Mouse (Mus musculus): ENCODE data around the gene Ppp1r32. TPM values are rescaled to one million over a fixed set of nuclear protein-coding genes. Genes with fewer than 3 reads are reported as not detected.

Gene Ppp1r32
- total and polyA plus RNA-seq, 2 experiments = 0.09 TPM; not detected in 1

- no peak overlapping the region for H3K9ac ChIP-seq (ENCODE audit: low read depth, low read length)
- DNase-seq (ENCODE audit: extremely low read depth, low read depth, low spot score) = no peak
- no peaks in the 10 kb centered on the region for H3K79me2 ChIP-seq (ENCODE audit: control insufficient read depth, insufficient read depth, low read length)
- H3K27ac ChIP-seq (replicated peaks; ENCODE audit: insufficient read depth, low read depth, low read length) = no peak overlapping the region
- WGBS = 92% methylated on average over 7 of the region's 7 CpGs
- H3K4me3 ChIP-seq (ENCODE audit: insufficient read depth, low read depth, low read length) = no peak overlapping the region
- H3K36me3 ChIP-seq (ENCODE audit: control insufficient read depth, insufficient read depth, low read length) = no peaks in the 10 kb centered on the region
- no peak for TF ChIP-seq CTCF (IDR thresholded peaks at IDR 0.05; ENCODE audit: low read depth, low read length)
- no peak for TF ChIP-seq POLR2A (IDR thresholded peaks at IDR 0.05; ENCODE audit: extremely low read depth, insufficient read depth, low read length)
- H3K27me3 ChIP-seq (ENCODE audit: control insufficient read depth, insufficient read depth, low read length) = no peaks in the 10 kb centered on the region
- H3K4me1 ChIP-seq (ENCODE audit: control insufficient read depth, insufficient read depth, low read length) = no peaks in the 10 kb centered on the region
These were observed 34.5 kb downstream of the Ppp1r32 start for GRCm38 (mm10) chr19:10448275-10448674.

- no peak overlapping the region for H3K27ac ChIP-seq (replicated peaks; ENCODE audit: insufficient read depth, low read depth, low read length)
These were observed 37.9 kb downstream of the Ppp1r32 start for GRCm38 (mm10) chr19:10444685-10445369.

DNA sequence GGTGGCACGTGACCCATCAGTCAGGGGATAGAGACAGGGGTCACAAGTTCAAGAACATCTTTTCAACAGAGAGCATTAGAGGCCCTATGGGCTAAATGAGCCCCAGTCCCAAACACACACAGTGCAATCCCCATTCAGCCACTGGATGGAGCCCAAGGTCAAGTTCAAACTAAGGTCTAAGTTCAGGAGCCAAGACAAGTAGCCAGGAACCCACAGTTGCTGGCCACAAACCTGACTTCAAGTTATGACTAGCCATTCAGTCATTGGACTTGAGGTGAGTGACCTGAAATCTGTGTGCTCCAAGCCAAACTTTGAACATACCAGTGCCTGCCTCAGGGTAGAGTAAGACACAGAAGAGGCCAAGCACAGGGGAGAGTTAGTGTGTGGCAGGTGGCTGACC is 45.2 kb downstream of the Ppp1r32 start:
- H3K27me3 ChIP-seq (ENCODE audit: control insufficient read depth, insufficient read depth, low read length) = no peaks in the 10 kb centered on the region
- no peaks in the 10 kb centered on the region for H3K4me1 ChIP-seq (ENCODE audit: control insufficient read depth, insufficient read depth, low read length)
- WGBS = 34% methylated on average over 1 of the region's 1 CpGs
- DNase-seq (ENCODE audit: extremely low read depth, low read depth, low spot score) = peak; percentile 74
- H3K27ac ChIP-seq (replicated peaks; ENCODE audit: insufficient read depth, low read depth, low read length) = no peak overlapping the region
- H3K79me2 ChIP-seq (ENCODE audit: control insufficient read depth, insufficient read depth, low read length) = no peaks in the 10 kb centered on the region
- no peak overlapping the region for H3K9ac ChIP-seq (ENCODE audit: low read depth, low read length)
- H3K36me3 ChIP-seq (ENCODE audit: control insufficient read depth, insufficient read depth, low read length) = no peaks in the 10 kb centered on the region
- no peak for TF ChIP-seq CTCF (IDR thresholded peaks at IDR 0.05; ENCODE audit: low read depth, low read length)
- no peak overlapping the region for H3K4me3 ChIP-seq (ENCODE audit: insufficient read depth, low read depth, low read length)

More at GRCm38 (mm10) chr19:10444685-10445369, 37.9 kb downstream of the Ppp1r32 start:
- no peak for TF ChIP-seq CTCF (IDR thresholded peaks at IDR 0.05; ENCODE audit: low read depth, low read length)
- TF ChIP-seq POLR2A (IDR thresholded peaks at IDR 0.05; ENCODE audit: extremely low read depth, insufficient read depth, low read length) = no peak
- no peaks in the 10 kb centered on the region for H3K36me3 ChIP-seq (ENCODE audit: control insufficient read depth, insufficient read depth, low read length)
- H3K27me3 ChIP-seq (ENCODE audit: control insufficient read depth, insufficient read depth, low read length) = no peaks in the 10 kb centered on the region
- 94% methylated on average over 15 of the region's 15 CpGs for WGBS
- no peak overlapping the region for H3K9ac ChIP-seq (ENCODE audit: low read depth, low read length)
- DNase-seq (ENCODE audit: extremely low read depth, low read depth, low spot score) = no peak
- no peaks in the 10 kb centered on the region for H3K79me2 ChIP-seq (ENCODE audit: control insufficient read depth, insufficient read depth, low read length)
- H3K4me1 ChIP-seq (ENCODE audit: control insufficient read depth, insufficient read depth, low read length) = no peaks in the 10 kb centered on the region
- no peak overlapping the region for H3K4me3 ChIP-seq (ENCODE audit: insufficient read depth, low read depth, low read length)

GRCm38 (mm10) chr19:10436726-10437125 is 46.0 kb downstream of the Ppp1r32 start:
- Histone ChIP-seq H3K4me3 (ENCODE audit: insufficient read depth, low read depth, low read length) (no peak overlapping the region), H3K4me1 (ENCODE audit: control insufficient read depth, insufficient read depth, low read length) (no peaks in the 10 kb centered on the region), H3K36me3 (ENCODE audit: control insufficient read depth, insufficient read depth, low read length) (no peaks in the 10 kb centered on the region), H3K79me2 (ENCODE audit: control insufficient read depth, insufficient read depth, low read length) (no peaks in the 10 kb centered on the region), H3K27ac (replicated peaks; ENCODE audit: insufficient read depth, low read depth, low read length) (no peak overlapping the region), H3K9ac (ENCODE audit: low read depth, low read length) (no peak overlapping the region), H3K27me3 (ENCODE audit: control insufficient read depth, insufficient read depth, low read length) (no peaks in the 10 kb centered on the region)
- no peak for DNase-seq (ENCODE audit: extremely low read depth, low read depth, low spot score)
- TF ChIP-seq CTCF (IDR thresholded peaks at IDR 0.05; ENCODE audit: low read depth, low read length) = no peak
- no peak for TF ChIP-seq POLR2A (IDR thresholded peaks at IDR 0.05; ENCODE audit: extremely low read depth, insufficient read depth, low read length)
- 33% methylated on average over 1 of the region's 1 CpGs for WGBS

DNA sequence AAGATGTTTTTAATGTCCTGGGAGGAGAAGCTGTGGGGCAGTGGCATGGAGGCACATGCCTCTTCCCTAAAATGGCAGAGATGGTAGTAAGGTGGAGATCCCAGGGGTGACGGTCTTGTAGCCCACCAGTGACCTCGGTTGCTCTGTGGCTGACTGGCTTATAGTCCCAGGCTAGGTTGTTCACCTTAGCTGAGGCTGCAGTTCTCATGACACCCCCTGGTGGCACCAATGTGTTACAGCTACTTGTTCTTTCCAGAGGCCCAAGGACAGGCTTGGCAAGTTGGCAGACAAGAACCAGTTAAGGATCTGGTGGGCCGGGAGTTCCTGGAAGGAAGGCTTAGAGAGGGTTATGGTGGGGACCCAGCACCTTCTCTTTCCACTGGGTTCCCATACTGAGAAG is 46.8 kb downstream of the Ppp1r32 start:
- peak; percentile 61 for DNase-seq (ENCODE audit: extremely low read depth, low read depth, low spot score)
- Histone ChIP-seq H3K79me2 (ENCODE audit: control insufficient read depth, insufficient read depth, low read length) (no peaks in the 10 kb centered on the region), H3K4me1 (ENCODE audit: control insufficient read depth, insufficient read depth, low read length) (no peaks in the 10 kb centered on the region), H3K9ac (ENCODE audit: low read depth, low read length) (no peak overlapping the region), H3K27me3 (ENCODE audit: control insufficient read depth, insufficient read depth, low read length) (no peaks in the 10 kb centered on the region), H3K27ac (replicated peaks; ENCODE audit: insufficient read depth, low read depth, low read length) (no peak overlapping the region), H3K4me3 (ENCODE audit: insufficient read depth, low read depth, low read length) (no peak overlapping the region), H3K36me3 (ENCODE audit: control insufficient read depth, insufficient read depth, low read length) (no peaks in the 10 kb centered on the region)
- 29% methylated on average over 3 of the region's 3 CpGs for WGBS
- TF ChIP-seq CTCF (IDR thresholded peaks at IDR 0.05; ENCODE audit: low read depth, low read length) = peak; percentile 76
- TF ChIP-seq POLR2A (IDR thresholded peaks at IDR 0.05; ENCODE audit: extremely low read depth, insufficient read depth, low read length) = no peak

DNA sequence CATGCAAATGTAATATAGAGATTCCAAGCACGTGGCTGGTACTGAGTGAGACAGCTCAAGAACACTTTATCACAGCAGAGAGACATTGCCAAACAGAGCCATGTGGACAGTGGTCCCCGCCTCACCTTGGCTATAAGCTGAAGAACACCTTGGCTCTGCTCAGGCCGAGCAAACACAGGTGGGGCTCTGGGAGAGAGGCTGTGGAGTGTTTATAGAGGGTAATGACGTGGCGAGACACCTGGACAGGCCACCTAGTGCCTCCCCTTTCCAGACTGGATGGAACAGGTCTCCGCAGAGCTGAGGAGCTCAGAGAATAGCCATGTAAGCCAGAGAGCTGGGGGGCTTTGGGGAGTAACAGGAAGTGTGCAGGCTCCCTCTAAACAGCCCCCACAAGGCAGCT is 47.8 kb downstream of the Ppp1r32 start:
- DNase-seq (ENCODE audit: extremely low read depth, low read depth, low spot score) = no peak
- TF ChIP-seq CTCF (IDR thresholded peaks at IDR 0.05; ENCODE audit: low read depth, low read length) (no peak), POLR2A (IDR thresholded peaks at IDR 0.05; ENCODE audit: extremely low read depth, insufficient read depth, low read length) (no peak)
- WGBS = 50% methylated on average over 6 of the region's 6 CpGs
- no peak overlapping the region for H3K4me3 ChIP-seq (ENCODE audit: insufficient read depth, low read depth, low read length)
- no peaks in the 10 kb centered on the region for H3K79me2 ChIP-seq (ENCODE audit: control insufficient read depth, insufficient read depth, low read length)
- H3K4me1 ChIP-seq (ENCODE audit: control insufficient read depth, insufficient read depth, low read length) = no peaks in the 10 kb centered on the region
- no peak overlapping the region for H3K9ac ChIP-seq (ENCODE audit: low read depth, low read length)
- no peaks in the 10 kb centered on the region for H3K36me3 ChIP-seq (ENCODE audit: control insufficient read depth, insufficient read depth, low read length)
- H3K27me3 ChIP-seq (ENCODE audit: control insufficient read depth, insufficient read depth, low read length) = no peaks in the 10 kb centered on the region
- no peak overlapping the region for H3K27ac ChIP-seq (replicated peaks; ENCODE audit: insufficient read depth, low read depth, low read length)

Measured in liver, adult 2 months (tissue).